Mouse (Mus musculus) liver, embryonic 16.5 days (tissue): Measurements from ENCODE around the gene Tcirg1. TPM values are rescaled to one million over a fixed set of nuclear protein-coding genes. Genes with fewer than 3 reads are reported as not detected.
A peak's percentile ranks its signal among the peaks of the same experiment; 100 is the strongest.

Source experiments
- ATAC-seq: fragments of 200-750 bp; cut with Nextera tagmentation; 2 replicates; pipeline ENCODE4 v1.8.0; 2017; ENCODE audit warnings: low read depth, mild to moderate bottlenecking, moderate number of reproducible peaks, moderate library complexity
- H3K27ac ChIP-seq: fragments of 300-500 bp; sonication (generic); 2 replicates; pipeline ENCODE4 v1.5.1; 2014; ENCODE audit warnings: mild to moderate bottlenecking, low read length
- H3K27me3 ChIP-seq: fragments of 300-500 bp; sonication (generic); 2 replicates; pipeline ENCODE4 v1.6.1; 2014; ENCODE audit warnings: low read depth, low read length, mixed read lengths; ENCODE audit not compliant: control insufficient read depth, insufficient read depth
- H3K36me3 ChIP-seq: fragments of 300-500 bp; sonication (generic); 2 replicates; pipeline ENCODE4 v1.6.1; 2014; ENCODE audit warnings: mild to moderate bottlenecking; ENCODE audit not compliant: control insufficient read depth, insufficient read depth
- H3K4me1 ChIP-seq: fragments of 300-500 bp; sonication (generic); 2 replicates; pipeline ENCODE4 v1.6.1; 2014; ENCODE audit warnings: low read depth, low read length, mixed read lengths; ENCODE audit not compliant: control insufficient read depth
- H3K4me2 ChIP-seq: fragments of 300-500 bp; sonication (generic); 2 replicates; pipeline ENCODE4 v1.6.1; 2014; ENCODE audit warnings: low read depth, low read length, mixed read lengths
- H3K4me3 ChIP-seq: fragments of 300-500 bp; sonication (generic); 2 replicates; pipeline ENCODE4 v1.5.1; 2014; ENCODE audit warnings: low read depth, mild to moderate bottlenecking, low read length
- H3K9ac ChIP-seq: fragments of 300-500 bp; sonication (generic); 2 replicates; pipeline ENCODE4 v1.6.1; 2014; ENCODE audit warnings: low read depth, low read length
- H3K9me3 ChIP-seq: fragments of 300-500 bp; sonication (generic); replicated peaks from 2 replicates; pipeline ENCODE4 v1.6.1; 2016; ENCODE audit warnings: low read length; ENCODE audit not compliant: control insufficient read depth
- WGBS: fragments of 180-500 bp; shearing (Covaris S2); extraction: QIAGEN DNeasy Blood & Tissue Kit; methylation state at CpG from one replicate; pipeline ENCODE4 v1.1.7; 2014; ENCODE audit not compliant: insufficient replicate concordance; 5-methylcytosine and 5-hydroxymethylcytosine counted together
- polyA plus RNA-seq: library from polyadenylated mRNA; unstranded; fragments of >200 nt; fragmentation: Nextera tagmentation; extraction: Ambion mirVana; gene quantifications from 2 replicates; pipeline ENCODE4 v1.2.1, GENCODE M21; 2015

Tcirg1 gene
- 28.7 and 33.8 TPM in 2 replicates for polyA plus RNA-seq

DNA sequence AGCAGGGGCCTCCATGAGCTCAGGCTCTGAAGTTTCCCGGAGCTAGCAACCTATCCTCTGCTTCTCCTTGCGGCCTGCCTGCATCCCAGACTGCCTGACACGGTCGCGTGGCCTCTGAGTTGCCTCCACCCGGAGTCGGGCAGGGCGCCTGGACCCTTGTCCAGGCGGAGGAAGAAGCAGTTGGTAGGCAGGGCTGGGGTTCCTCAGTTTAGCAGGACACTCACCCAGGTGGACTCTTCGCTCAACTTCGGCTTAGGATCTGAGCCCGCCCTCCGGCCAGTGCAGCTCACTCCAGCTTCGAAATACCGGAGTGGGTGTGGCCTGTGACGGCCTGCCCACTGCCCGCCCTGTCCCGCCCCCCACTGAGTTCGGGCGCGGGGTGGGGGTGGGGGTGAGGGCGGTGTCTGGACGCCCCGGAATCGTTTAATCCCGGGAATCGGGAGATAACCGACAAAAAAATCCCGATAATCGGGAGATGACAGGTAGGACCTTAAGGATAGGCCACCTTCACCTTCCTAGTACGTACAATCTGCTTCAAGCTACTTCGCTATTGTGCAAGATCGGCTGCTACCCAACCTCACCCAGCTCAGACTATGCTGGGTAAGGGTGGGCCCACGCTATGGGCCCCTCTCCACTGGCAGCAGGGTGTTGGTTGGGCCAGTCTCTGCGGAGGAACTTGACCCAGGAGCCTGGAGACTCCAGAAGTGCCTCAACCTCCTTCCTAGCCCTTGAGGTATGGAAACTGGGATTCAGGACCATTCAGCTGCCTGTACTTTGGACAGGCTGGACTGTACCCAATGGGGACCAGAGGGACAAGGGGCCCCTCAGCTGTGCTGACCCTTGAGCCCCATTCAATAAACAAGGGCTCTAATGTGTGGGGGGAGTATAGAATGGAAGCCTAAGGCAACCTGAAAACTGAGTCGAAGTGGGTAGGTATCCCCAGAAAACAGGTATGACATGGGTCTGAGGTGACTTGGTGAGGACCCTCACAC is at the start of gene Tcirg1:
TSS of gene Tcirg1 (minus strand) at position 339 of the 992 bp plus-strand sequence.
- 3% methylated on average over 36 of the region's 36 CpGs for WGBS
- ATAC-seq: peak; percentile 88
- H3K36me3 ChIP-seq: peaks cover 17% of the 10 kb centered on the region
- peaks cover 34% of the 10 kb centered on the region for H3K4me1 ChIP-seq
- peak within 1 kb of the TSS; percentile 74 for H3K4me3 ChIP-seq
- no peaks in the 10 kb centered on the region for H3K27me3 ChIP-seq
- H3K9ac ChIP-seq: peak within 1 kb of the TSS; percentile 74
- no peaks in the 10 kb centered on the region for H3K9me3 ChIP-seq
- H3K27ac ChIP-seq: peak within 1 kb of the TSS; percentile 83
- peak within 1 kb of the TSS; percentile 89 for H3K4me2 ChIP-seq

DNA sequence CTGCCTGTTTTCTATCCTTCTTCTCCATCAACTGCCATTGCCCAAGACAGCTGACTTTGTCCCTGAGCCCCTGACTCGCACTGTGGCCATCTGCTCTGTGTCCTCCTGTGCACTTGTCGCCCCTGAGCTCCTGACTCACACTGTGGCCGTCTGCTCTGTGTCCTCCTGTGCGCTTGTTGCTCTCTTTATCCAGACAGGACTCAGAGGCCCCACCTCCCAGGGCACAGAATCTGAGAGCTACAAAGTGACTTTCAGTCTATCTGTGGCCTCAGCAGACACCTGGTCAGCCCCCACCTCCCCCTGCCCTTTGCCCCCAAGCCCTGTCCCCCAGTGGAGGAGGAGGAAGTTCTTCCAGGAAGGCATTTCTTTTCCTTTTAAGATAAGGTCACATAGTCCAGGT is 48.9 kb upstream of the Tcirg1 start:
- Histone ChIP-seq H3K36me3 (no peaks in the 10 kb centered on the region), H3K4me1 (no peaks in the 10 kb centered on the region), H3K27ac (no peak overlapping the region), H3K9me3 (no peaks in the 10 kb centered on the region), H3K4me2 (no peak overlapping the region), H3K27me3 (no peaks in the 10 kb centered on the region), H3K9ac (no peak overlapping the region), H3K4me3 (no peak overlapping the region)
- WGBS: 30% methylated on average over 4 of the region's 4 CpGs
- ATAC-seq: no peak

DNA sequence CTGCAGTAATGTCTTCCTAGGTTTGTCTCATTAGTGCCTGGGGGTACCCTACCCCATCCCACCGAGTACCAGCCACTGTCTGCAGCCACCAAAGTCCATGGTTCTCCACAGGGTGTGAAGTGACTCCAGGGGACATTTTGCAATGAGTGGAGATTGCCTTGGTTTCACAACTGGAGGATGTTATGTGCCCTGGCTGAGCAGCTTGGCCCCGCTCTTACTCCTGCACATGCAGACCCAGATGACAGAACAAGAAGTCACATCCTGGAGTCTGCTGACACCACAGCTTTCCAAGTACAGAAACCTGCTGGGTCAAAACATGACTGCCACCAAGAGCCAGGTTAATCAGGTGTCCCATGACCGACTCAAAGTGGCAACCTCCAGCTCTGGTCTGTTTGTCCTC is 48.1 kb upstream of the Tcirg1 start:
- Histone ChIP-seq H3K27ac (no peak overlapping the region), H3K9ac (no peak overlapping the region), H3K9me3 (no peaks in the 10 kb centered on the region), H3K27me3 (no peaks in the 10 kb centered on the region), H3K4me2 (no peak overlapping the region), H3K36me3 (no peaks in the 10 kb centered on the region), H3K4me1 (no peaks in the 10 kb centered on the region), H3K4me3 (no peak overlapping the region)
- 51% methylated on average over 3 of the region's 3 CpGs for WGBS
- ATAC-seq: no peak

DNA sequence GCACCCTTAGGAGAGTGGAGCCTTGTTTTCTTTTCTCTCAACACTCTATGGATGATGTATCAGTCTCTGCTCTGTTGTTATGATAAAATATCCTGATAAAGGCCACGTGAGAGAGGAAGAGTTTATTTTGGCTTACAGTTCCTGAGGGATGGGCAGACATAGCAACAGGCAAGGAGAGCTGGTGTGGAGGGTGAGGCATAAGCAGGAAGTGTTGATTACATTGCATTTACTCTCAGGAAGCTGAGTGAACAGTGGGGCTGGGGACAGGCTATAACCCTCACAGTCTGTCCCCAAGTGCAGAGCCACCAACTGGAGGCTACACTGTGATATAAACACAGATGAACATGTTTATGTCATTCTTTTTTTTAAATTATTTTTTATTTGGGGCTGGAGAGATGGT is 45.2 kb upstream of the Tcirg1 start:
- ATAC-seq: no peak
- no peaks in the 10 kb centered on the region for H3K9me3 ChIP-seq
- no peak overlapping the region for H3K27ac ChIP-seq
- H3K27me3 ChIP-seq: no peaks in the 10 kb centered on the region
- no peaks in the 10 kb centered on the region for H3K4me1 ChIP-seq
- 32% methylated on average over 1 of the region's 1 CpGs for WGBS
- H3K4me2 ChIP-seq: no peak overlapping the region
- no peaks in the 10 kb centered on the region for H3K36me3 ChIP-seq
- no peak overlapping the region for H3K9ac ChIP-seq
- no peak overlapping the region for H3K4me3 ChIP-seq

DNA sequence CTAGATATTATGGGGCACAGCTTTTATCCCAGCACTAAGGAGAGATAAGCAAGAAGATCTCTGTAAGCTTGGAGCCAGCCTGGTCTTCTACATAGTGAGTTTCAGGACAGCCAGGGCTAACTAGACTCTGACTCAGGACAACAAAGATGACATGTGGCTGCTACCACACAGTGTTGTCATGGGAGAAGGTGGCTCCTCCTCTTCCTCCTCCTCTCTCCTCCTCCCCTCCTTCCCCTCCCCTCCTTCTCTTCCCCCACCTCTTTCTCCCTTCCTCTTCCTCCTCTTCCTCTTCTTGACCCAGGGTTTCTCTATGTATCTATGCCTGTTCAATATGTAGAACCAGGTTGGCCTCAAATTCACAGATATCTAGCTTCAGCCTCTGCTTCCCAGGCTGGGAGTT is 44.5 kb upstream of the Tcirg1 start:
- no peak overlapping the region for H3K9ac ChIP-seq
- H3K4me1 ChIP-seq: no peaks in the 10 kb centered on the region
- no peak for ATAC-seq
- H3K9me3 ChIP-seq: no peaks in the 10 kb centered on the region
- H3K4me3 ChIP-seq: no peak overlapping the region
- no peaks in the 10 kb centered on the region for H3K36me3 ChIP-seq
- no peak overlapping the region for H3K4me2 ChIP-seq
- no peak overlapping the region for H3K27ac ChIP-seq
- H3K27me3 ChIP-seq: no peaks in the 10 kb centered on the region

DNA sequence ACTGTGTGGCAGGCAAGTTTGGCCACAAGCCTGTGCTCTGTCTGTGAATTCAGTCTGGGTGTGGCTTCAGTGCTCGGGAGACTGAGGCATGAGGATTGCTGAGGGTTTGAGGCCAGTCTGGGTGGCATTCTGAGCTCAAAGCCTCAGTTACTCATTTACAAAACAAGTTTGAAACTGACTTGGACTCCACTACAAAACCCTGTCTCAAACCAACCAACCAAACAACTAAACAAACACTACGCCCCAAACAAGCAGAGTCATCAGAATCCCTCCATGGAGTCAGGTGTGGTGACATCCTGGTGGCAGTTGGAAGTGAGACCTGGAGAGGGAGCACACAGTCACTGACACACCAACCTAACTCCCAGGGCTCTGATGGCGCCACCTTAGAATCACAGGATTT is 43.4 kb upstream of the Tcirg1 start:
- no peak overlapping the region for H3K4me2 ChIP-seq
- H3K9me3 ChIP-seq: no peaks in the 10 kb centered on the region
- 49% methylated on average over 3 of the region's 3 CpGs for WGBS
- ATAC-seq: no peak
- H3K27ac ChIP-seq: no peak overlapping the region
- no peak overlapping the region for H3K4me3 ChIP-seq
- H3K4me1 ChIP-seq: no peaks in the 10 kb centered on the region; the same call in none of the 2 replicates
- H3K36me3 ChIP-seq: no peaks in the 10 kb centered on the region
- H3K27me3 ChIP-seq: no peaks in the 10 kb centered on the region
- H3K9ac ChIP-seq: no peak overlapping the region

DNA sequence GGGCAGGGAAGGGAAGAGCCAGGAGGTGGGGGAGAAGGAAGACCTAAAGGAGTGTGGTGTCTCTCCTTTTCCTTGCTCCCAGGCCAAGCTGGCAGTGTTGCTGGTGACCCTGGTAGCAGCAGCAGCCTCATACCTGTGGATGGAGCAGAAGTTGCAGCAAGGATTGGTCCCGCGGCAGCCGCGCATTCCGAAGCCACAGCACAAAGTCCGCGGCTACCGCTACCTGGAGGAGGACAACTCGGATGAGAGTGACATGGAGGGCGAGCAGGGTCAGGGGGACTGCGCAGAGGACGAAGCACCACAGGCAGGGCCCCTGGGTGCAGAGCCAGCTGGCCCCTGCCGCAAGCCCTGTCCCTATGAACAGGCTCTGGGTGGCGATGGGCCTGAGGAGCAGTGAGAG is 41.6 kb upstream of the Tcirg1 start:
- no peak for ATAC-seq
- Histone ChIP-seq H3K27ac (no peak overlapping the region), H3K4me2 (no peak overlapping the region), H3K4me3 (no peak overlapping the region), H3K36me3 (no peaks in the 10 kb centered on the region), H3K27me3 (no peaks in the 10 kb centered on the region), H3K9me3 (no peaks in the 10 kb centered on the region), H3K9ac (no peak overlapping the region), H3K4me1 (peaks cover under 1% of the 10 kb centered on the region)
- WGBS: 76% methylated on average over 14 of the region's 14 CpGs

DNA sequence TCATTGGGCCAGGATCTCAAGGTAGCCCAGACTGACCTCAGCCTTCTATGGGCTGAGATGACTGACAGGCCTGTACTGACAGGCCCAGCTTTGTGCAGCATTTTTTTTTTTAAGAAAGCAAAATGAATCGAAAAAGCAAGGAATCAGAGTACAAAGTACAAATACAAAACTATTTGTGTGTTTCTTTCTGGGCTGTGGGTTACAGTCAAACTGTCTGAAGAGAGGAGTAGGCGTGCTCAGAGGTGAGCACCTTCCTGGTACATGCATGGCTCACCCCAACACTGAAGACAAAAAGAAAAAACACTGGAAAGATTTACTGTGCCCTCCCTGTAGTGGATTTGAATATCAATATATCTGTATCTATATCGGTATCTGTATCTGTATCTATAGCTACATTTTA is 40.9 kb upstream of the Tcirg1 start:
- ATAC-seq: no peak
- H3K9ac ChIP-seq: no peak overlapping the region
- H3K36me3 ChIP-seq: no peaks in the 10 kb centered on the region
- H3K4me1 ChIP-seq: peaks cover 7% of the 10 kb centered on the region
- no peak overlapping the region for H3K4me2 ChIP-seq
- WGBS: 64% methylated on average over 3 of the region's 3 CpGs
- no peak overlapping the region for H3K4me3 ChIP-seq
- no peak overlapping the region for H3K27ac ChIP-seq
- no peaks in the 10 kb centered on the region for H3K27me3 ChIP-seq
- no peaks in the 10 kb centered on the region for H3K9me3 ChIP-seq

DNA sequence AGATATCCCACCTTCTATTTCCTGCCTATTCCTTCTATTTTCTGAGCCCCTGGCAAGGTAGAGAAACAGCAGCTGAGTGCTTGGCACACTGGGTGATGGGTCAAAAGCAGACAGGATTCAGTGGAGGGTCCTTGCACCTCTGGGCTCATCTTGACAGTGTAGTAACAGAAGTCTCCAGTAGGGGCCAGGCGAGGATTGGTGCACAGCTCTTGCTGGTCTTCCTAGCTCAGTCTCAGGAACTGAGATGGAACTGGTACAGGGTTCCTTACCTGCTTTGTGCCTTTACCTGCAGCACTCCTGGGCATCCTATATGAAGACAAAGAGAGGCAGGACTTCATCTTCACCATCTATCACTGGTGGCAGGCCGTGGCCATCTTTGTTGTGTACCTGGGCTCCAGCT is 39.8 kb upstream of the Tcirg1 start:
- Histone ChIP-seq H3K4me3 (no peak overlapping the region), H3K27ac (no peak overlapping the region), H3K27me3 (no peaks in the 10 kb centered on the region), H3K4me1 (peaks cover 10% of the 10 kb centered on the region), H3K9me3 (no peaks in the 10 kb centered on the region), H3K9ac (no peak overlapping the region), H3K36me3 (no peaks in the 10 kb centered on the region), H3K4me2 (no peak overlapping the region)
- WGBS: 17% methylated on average over 2 of the region's 2 CpGs
- ATAC-seq: no peak
